In genomic region chr5:27261746-27262727, GRCm38 (mm10) we compare ENCODE assay signal across 8 mouse cellular contexts.
DNase-seq lines count a peak whose midpoint lies in the region; ATAC-seq and TF ChIP-seq lines count a peak whose summit lies in the region.

No protein-coding gene starts in this region.

- H3K27ac ChIP-seq in ES-E14 (ENCODE audit: insufficient read depth, low read depth, low read length, poor library complexity, severe bottlenecking), result no peak overlapping the region
- H3K27ac ChIP-seq in forebrain, embryonic 10.5 days, result peak overlapping the region; percentile 84
- H3K27ac ChIP-seq in layer of hippocampus, adult 2 months, result peak overlapping the region; percentile 97
- H3K27ac ChIP-seq in midbrain, embryonic 12.5 days (replicated peaks), result peak overlapping the region; percentile 71

- peak overlapping the region; percentile 63 for H3K4me2 ChIP-seq in midbrain, embryonic 12.5 days (replicated peaks)

- H3K4me3 ChIP-seq in ES-E14 (ENCODE audit: insufficient read depth in 1 of 2, low read depth in 1 of 2, low read length in 2 of 2, poor library complexity in 1 of 2, severe bottlenecking in 1 of 2), result peak overlapping the region; percentile 10 to 19; a peak in 3 of 4 replicates
- peak overlapping the region; percentile 49 for H3K4me3 ChIP-seq in forebrain, embryonic 10.5 days
- peak overlapping the region; percentile 67 for H3K4me3 ChIP-seq in layer of hippocampus, adult 2 months
- H3K4me3 ChIP-seq in midbrain, embryonic 12.5 days, result peak overlapping the region; percentile 45

- no peak overlapping the region for H3K9ac ChIP-seq in ES-E14 (ENCODE audit: insufficient read depth, low read depth, low read length, poor library complexity, severe bottlenecking)
- peak overlapping the region; percentile 66 for H3K9ac ChIP-seq in midbrain, embryonic 12.5 days (replicated peaks)

- no peak for DNase-seq in ES-E14 (ENCODE audit: low read depth, low spot score)
- peak; percentile 90 for DNase-seq in brain, adult 2 months (ENCODE audit: low read depth, low spot score)
- DNase-seq in forebrain, embryonic 10.5 days (ENCODE audit: extremely low spot score, low spot score), result peak; percentile 73
- DNase-seq in layer of hippocampus, adult 2 months (ENCODE audit: low spot score in 2 of 2), result peak; percentile 78 to 89
- peak; percentile 47 for DNase-seq in testis, postnatal 10 days (ENCODE audit: low spot score)
- DNase-seq in adrenal gland, postnatal 25 days, result no peak
- DNase-seq in kidney, postnatal 36 days, result no peak

- in situ Hi-C loops in ES-E14 (cut with MboI; ENCODE audit: low sequenced_read_pairs in 2 of 2, unreplicated experiment in 2 of 2), result no loop called here

- no peaks in the 10 kb centered on the region for H3K36me3 ChIP-seq in ES-E14 (ENCODE audit: control insufficient read depth, insufficient read depth, low read length, poor library complexity, severe bottlenecking)
- H3K36me3 ChIP-seq in forebrain, embryonic 10.5 days (replicated peaks), result no peaks in the 10 kb centered on the region
- no peaks in the 10 kb centered on the region for H3K36me3 ChIP-seq in midbrain, embryonic 12.5 days

- ATAC-seq in midbrain, embryonic 12.5 days (ENCODE audit: low FRiP score, low read depth), result peak; percentile 95

- WGBS in forebrain, embryonic 10.5 days, result 4% methylated on average over 27 of the region's 27 CpGs
- 4% methylated on average over 27 of the region's 27 CpGs for WGBS in midbrain, embryonic 12.5 days

- no peaks in the 10 kb centered on the region for H3K9me3 ChIP-seq in ES-E14 (ENCODE audit: control insufficient read depth, insufficient read depth, low read depth, low read length)
- H3K9me3 ChIP-seq in forebrain, embryonic 10.5 days, result no peaks in the 10 kb centered on the region
- H3K9me3 ChIP-seq in midbrain, embryonic 12.5 days, result no peaks in the 10 kb centered on the region

- peak; percentile 24; the same call in 1 of the 2 replicates for TF ChIP-seq CTCF in layer of hippocampus, adult 2 months (conservative IDR thresholded peaks at IDR 0.05)

- no peaks in the 10 kb centered on the region for H3K4me1 ChIP-seq in ES-E14 (ENCODE audit: control insufficient read depth in 2 of 2, insufficient read depth in 2 of 2, low read length in 2 of 2, poor library complexity in 1 of 2)
- H3K4me1 ChIP-seq in forebrain, embryonic 10.5 days, result peaks cover 21% of the 10 kb centered on the region
- peaks cover 23% of the 10 kb centered on the region for H3K4me1 ChIP-seq in midbrain, embryonic 12.5 days

- peaks cover 12% of the 10 kb centered on the region; the same call in 1 of the 2 replicates for H3K27me3 ChIP-seq in forebrain, embryonic 10.5 days (ENCODE audit: poor library complexity, severe bottlenecking)
- H3K27me3 ChIP-seq in midbrain, embryonic 12.5 days, result no peaks in the 10 kb centered on the region

TF ChIP-seq in ES-E14, 5 proteins besides CTCF, POLR2A, EP300 and RAD21:
- no peak for TF ChIP-seq ZC3H11A (IDR thresholded peaks at IDR 0.05; ENCODE audit: borderline replicate concordance, low read depth, low read length)
- no peak for TF ChIP-seq MAFK (IDR thresholded peaks at IDR 0.05; ENCODE audit: insufficient read depth, low read depth, low read length)
- no peak for TF ChIP-seq ZNF384 (IDR thresholded peaks at IDR 0.05; ENCODE audit: low read depth, low read length)

Comparison
In these comparisons a context has a peak if more than half of its experiments do, and no peak if none do; other contexts are left out.
1. DNase-seq: peak in brain, adult 2 months (single experiment), forebrain, embryonic 10.5 days (single experiment), layer of hippocampus, adult 2 months (2 of 2) and testis, postnatal 10 days (single experiment); none in ES-E14 (single experiment), adrenal gland, postnatal 25 days (single experiment) and kidney, postnatal 36 days (0 of 2).
2. H3K4me3 ChIP-seq: peak in every context shown above with its lines; median percentile 67 in layer of hippocampus, adult 2 months; 49 in forebrain, embryonic 10.5 days; 45 in midbrain, embryonic 12.5 days; 14 in ES-E14.